Mouse (Mus musculus) frontal cortex, adult (tissue): Measurements from ENCODE around the gene Ccdc105.

ENCODE experiments used
- ATAC-seq: cut with Nextera tagmentation; 2 replicates; pipeline ENCODE4 v1.9.2; 2017; ENCODE audit warnings: mild to moderate bottlenecking, moderate library complexity, mixed read lengths; ENCODE audit not compliant: low TSS enrichment

Ccdc105 gene

GRCm38 (mm10) chr10:78715156-78715555 is 37.7 kb downstream of the Ccdc105 start:
- ATAC-seq: no peak

- no peak for ATAC-seq
These were observed 38.7 kb downstream of the Ccdc105 start for GRCm38 (mm10) chr10:78714129-78714528.

GRCm38 (mm10) chr10:78710706-78711105 is 42.2 kb downstream of the Ccdc105 start:
- ATAC-seq: no peak

- no peak for ATAC-seq
These were observed 52.0 kb downstream of the Ccdc105 start for GRCm38 (mm10) chr10:78700881-78701280.
